Mouse (Mus musculus): ENCODE results near the gene Qrich1. TPM values are rescaled to one million over a fixed set of nuclear protein-coding genes. Genes with fewer than 3 reads are reported as not detected.

Gene Qrich1
- 164 and 169 TPM in 2 replicates for polyA plus RNA-seq (2014; fragmentation: Nextera tagmentation; extraction: Ambion mirVana)

DNA sequence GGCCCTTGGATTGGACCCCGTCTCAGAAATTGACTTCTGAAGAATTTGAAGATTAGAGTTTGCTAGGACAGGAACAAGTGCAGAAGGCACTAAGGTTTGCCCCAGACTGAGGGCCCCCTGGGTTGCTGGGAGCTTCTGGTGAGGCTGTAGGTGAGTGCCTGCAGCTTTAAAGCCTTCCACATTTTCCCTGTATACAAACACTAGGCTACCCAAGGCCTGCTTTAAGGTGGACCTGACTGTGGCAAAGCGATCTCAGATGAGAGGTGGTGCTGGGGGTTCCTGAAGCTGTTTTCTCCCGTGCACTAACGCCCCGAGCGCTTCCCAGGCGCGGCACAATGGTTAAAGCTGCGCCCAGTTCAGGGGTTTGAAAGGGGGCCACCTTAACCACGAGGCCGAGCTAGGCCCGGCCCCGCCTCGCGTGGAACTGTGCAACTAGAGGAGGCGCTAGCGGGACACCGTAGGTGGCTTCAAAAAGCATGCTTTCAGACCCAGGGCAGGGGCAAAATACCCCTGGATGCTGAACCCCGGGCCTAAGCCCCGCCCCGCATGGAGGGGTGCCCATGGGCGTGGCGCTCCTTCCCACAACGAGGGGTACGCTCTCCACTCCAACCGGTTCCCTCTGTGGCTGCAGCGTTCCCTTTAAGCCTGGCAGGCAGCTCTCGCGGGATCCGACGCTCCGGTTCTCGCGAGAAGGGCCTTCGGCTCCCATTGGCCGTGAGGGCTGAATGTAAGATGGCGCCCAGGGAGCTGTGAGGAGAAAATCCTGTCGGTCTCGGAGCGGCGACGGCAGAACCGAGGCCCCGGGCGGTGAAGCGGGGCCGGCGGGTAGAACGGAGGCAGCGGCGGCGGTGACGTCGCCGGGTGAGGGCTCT, at the start of gene Qrich1:
Gene Qrich1 (plus strand): TSS at position 427 of the 872 bp plus-strand sequence.
- Histone ChIP-seq H3K4me2 (ENCODE audit: low read depth) (peak within 1 kb of the TSS; percentile 64), H3K27me3 (ENCODE audit: control insufficient read depth, insufficient read depth, low read length) (no peaks in the 10 kb centered on the region), H3K9me3 (ENCODE audit: control insufficient read depth, low read length) (no peaks in the 10 kb centered on the region), H3K9ac (ENCODE audit: low read length) (peak within 1 kb of the TSS; percentile 99), H3K4me1 (ENCODE audit: control insufficient read depth, insufficient read depth, low read length) (peaks cover 13% of the 10 kb centered on the region; the same call in 1 of the 2 replicates), H3K36me3 (ENCODE audit: control insufficient read depth, insufficient read depth, low read length) (peaks cover 19% of the 10 kb centered on the region), H3K27ac (ENCODE audit: low read depth, low read length) (peak within 1 kb of the TSS; percentile 99), H3K4me3 (ENCODE audit: low read depth, low read length) (peak within 1 kb of the TSS; percentile 91)
- peak; percentile 98 for DNase-seq (ENCODE audit: low spot score)
- 1% methylated on average over 37 of the region's 55 CpGs for WGBS
- ATAC-seq (ENCODE audit: insufficient read depth, low FRiP score, low TSS enrichment): peak; percentile 96

DNA sequence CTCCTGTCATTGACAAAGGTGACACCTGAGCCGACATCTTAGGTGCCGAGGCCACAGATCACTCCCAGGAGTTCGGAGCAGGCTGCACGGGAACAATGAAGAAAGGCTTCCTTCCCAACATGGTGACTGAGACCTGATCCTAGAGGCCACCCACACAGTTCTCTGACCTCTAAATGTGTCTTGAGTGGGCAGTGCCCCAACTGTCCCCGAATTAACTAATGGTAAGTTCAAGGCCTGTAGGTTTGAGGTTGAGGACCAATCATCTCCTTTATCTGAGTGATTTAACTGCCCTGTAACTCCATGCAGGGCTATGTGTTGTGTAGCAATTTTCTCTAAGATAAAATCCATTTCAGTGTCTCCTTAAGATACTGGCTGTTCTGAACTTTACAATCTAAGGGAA, 47.2 kb upstream of the Qrich1 start:
- Histone ChIP-seq H3K4me2 (ENCODE audit: low read depth) (no peak overlapping the region), H3K27ac (ENCODE audit: low read depth, low read length) (no peak overlapping the region), H3K4me1 (ENCODE audit: control insufficient read depth, insufficient read depth, low read length) (no peaks in the 10 kb centered on the region), H3K36me3 (ENCODE audit: control insufficient read depth, insufficient read depth, low read length) (peaks cover 11% of the 10 kb centered on the region), H3K9me3 (ENCODE audit: control insufficient read depth, low read length) (no peaks in the 10 kb centered on the region), H3K27me3 (ENCODE audit: control insufficient read depth, insufficient read depth, low read length) (no peaks in the 10 kb centered on the region), H3K4me3 (ENCODE audit: low read depth, low read length) (no peak overlapping the region), H3K9ac (ENCODE audit: low read length) (no peak overlapping the region)
- DNase-seq (ENCODE audit: low spot score) (no peak), ATAC-seq (ENCODE audit: insufficient read depth, low FRiP score, low TSS enrichment) (no peak)
- 75% methylated on average over 5 of the region's 5 CpGs for WGBS

DNA sequence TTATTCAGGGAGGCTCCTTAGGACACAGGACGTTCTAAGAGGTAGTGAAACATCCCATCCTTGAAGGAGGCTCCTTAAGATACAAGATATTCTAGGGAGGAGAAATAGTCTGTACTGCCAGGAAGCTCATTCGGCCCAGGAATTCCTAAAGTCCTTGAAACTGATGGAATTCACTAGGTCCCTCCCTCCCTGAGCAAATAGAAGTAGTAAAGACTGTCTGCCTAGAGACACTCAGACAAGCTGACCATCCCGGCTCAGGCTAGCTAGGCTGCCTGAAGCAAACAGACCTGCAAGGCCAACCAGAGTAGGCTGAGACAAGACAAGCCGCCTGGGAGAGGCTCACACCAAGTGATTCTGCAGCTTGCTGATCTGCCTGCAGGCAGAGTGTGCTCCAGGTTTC, 46.8 kb upstream of the Qrich1 start:
- Histone ChIP-seq H3K36me3 (ENCODE audit: control insufficient read depth, insufficient read depth, low read length) (peaks cover 9% of the 10 kb centered on the region), H3K27me3 (ENCODE audit: control insufficient read depth, insufficient read depth, low read length) (no peaks in the 10 kb centered on the region), H3K4me2 (ENCODE audit: low read depth) (no peak overlapping the region), H3K27ac (ENCODE audit: low read depth, low read length) (no peak overlapping the region), H3K4me3 (ENCODE audit: low read depth, low read length) (no peak overlapping the region), H3K4me1 (ENCODE audit: control insufficient read depth, insufficient read depth, low read length) (no peaks in the 10 kb centered on the region), H3K9ac (ENCODE audit: low read length) (no peak overlapping the region), H3K9me3 (ENCODE audit: control insufficient read depth, low read length) (no peaks in the 10 kb centered on the region)
- WGBS: 85% methylated on average over 4 of the region's 4 CpGs
- DNase-seq (ENCODE audit: low spot score) (no peak), ATAC-seq (ENCODE audit: insufficient read depth, low FRiP score, low TSS enrichment) (no peak)

DNA sequence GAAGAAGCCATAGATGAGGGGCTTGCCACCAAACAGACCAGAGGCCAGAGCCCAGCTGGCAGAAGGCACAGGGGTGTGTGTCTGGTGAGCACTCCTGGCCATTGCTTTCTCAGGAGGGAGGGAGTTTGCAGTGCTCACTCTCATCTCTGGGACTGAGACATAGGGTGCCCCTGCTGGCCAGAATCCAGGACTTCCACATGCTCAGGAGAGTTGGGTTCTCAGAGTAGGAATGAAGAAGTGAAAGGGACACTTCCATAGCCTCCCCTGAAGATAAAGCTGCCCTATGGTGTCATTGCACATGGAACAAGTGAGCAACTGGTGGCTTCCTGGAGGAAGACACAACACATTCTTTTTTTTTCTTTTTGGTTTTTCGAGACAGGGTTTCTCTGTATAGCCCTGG, 42.1 kb upstream of the Qrich1 start:
- Histone ChIP-seq H3K9ac (ENCODE audit: low read length) (no peak overlapping the region), H3K27ac (ENCODE audit: low read depth, low read length) (no peak overlapping the region), H3K4me2 (ENCODE audit: low read depth) (no peak overlapping the region), H3K4me1 (ENCODE audit: control insufficient read depth, insufficient read depth, low read length) (no peaks in the 10 kb centered on the region), H3K27me3 (ENCODE audit: control insufficient read depth, insufficient read depth, low read length) (no peaks in the 10 kb centered on the region), H3K36me3 (ENCODE audit: control insufficient read depth, insufficient read depth, low read length) (no peaks in the 10 kb centered on the region), H3K9me3 (ENCODE audit: control insufficient read depth, low read length) (no peaks in the 10 kb centered on the region), H3K4me3 (ENCODE audit: low read depth, low read length) (no peak overlapping the region)
- 69% methylated on average over 1 of the region's 1 CpGs for WGBS
- no peak for ATAC-seq (ENCODE audit: insufficient read depth, low FRiP score, low TSS enrichment)
- no peak for DNase-seq (ENCODE audit: low spot score)

DNA sequence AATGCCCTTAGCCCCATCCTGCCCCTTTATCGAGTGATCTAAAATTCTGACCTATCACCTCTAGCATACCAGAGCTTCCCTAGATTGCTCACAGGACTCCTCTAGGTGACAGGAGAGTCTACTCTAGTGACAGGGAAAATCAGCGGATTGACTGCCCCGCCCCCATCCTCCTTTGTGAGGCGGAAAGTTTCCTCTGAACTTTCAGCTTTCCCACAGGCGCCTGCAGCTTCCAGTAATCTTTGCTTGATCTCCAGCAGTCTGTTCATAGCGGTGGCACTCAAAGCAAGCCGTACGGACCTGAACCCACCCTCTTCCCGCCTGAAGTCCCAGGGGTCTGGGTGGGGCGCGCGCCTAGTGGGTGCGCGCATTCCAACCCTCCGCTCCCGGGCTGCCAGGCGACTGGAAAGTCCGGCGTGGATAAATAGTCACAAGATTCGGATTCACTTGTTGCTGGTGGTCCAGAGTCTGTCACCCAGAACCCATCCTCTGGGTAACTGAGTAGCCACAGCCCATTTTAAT, 37.9 kb upstream of the Qrich1 start:
- H3K4me3 ChIP-seq (ENCODE audit: low read depth, low read length): peak overlapping the region; percentile 27
- H3K36me3 ChIP-seq (ENCODE audit: control insufficient read depth, insufficient read depth, low read length): no peaks in the 10 kb centered on the region; the same call in 1 of the 2 replicates
- WGBS: under 1% methylated on average over 20 of the region's 20 CpGs
- peaks cover 5% of the 10 kb centered on the region for H3K4me1 ChIP-seq (ENCODE audit: control insufficient read depth, insufficient read depth, low read length)
- peak; percentile 86 for DNase-seq (ENCODE audit: low spot score)
- H3K27ac ChIP-seq (ENCODE audit: low read depth, low read length): no peak overlapping the region
- no peaks in the 10 kb centered on the region for H3K9me3 ChIP-seq (ENCODE audit: control insufficient read depth, low read length)
- H3K9ac ChIP-seq (ENCODE audit: low read length): peak overlapping the region; percentile 9; the same call in 1 of the 2 replicates
- peak overlapping the region; percentile 36 for H3K4me2 ChIP-seq (ENCODE audit: low read depth)
- peak; percentile 64 for ATAC-seq (ENCODE audit: insufficient read depth, low FRiP score, low TSS enrichment)
- H3K27me3 ChIP-seq (ENCODE audit: control insufficient read depth, insufficient read depth, low read length): no peaks in the 10 kb centered on the region

DNA sequence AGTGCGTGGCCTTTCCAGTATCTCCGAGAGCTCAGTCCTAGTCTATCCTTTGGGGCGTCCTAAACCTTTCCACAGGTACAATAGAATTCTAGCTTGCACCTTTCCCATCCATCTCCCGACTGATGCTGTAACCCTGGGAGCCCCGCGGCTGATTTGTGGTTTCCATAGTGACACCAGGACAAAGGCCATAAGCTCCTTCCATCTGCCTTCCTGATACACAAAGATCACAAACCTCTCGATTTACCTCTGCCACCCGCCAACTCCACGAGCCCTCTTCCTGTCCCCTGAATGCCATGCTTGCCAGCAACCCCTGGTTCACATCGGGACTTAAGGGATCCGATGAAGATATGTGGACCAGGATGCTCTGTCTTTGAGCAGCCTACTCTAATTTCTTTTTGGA, 37.4 kb upstream of the Qrich1 start:
- H3K4me2 ChIP-seq (ENCODE audit: low read depth): peak overlapping the region; percentile 36
- DNase-seq (ENCODE audit: low spot score) (peak; percentile 54), ATAC-seq (ENCODE audit: insufficient read depth, low FRiP score, low TSS enrichment) (no peak)
- H3K36me3 ChIP-seq (ENCODE audit: control insufficient read depth, insufficient read depth, low read length): no peaks in the 10 kb centered on the region; the same call in none of the 2 replicates
- no peak overlapping the region for H3K9ac ChIP-seq (ENCODE audit: low read length)
- WGBS: 41% methylated on average over 11 of the region's 11 CpGs
- H3K9me3 ChIP-seq (ENCODE audit: control insufficient read depth, low read length): no peaks in the 10 kb centered on the region
- peaks cover 5% of the 10 kb centered on the region for H3K4me1 ChIP-seq (ENCODE audit: control insufficient read depth, insufficient read depth, low read length)
- H3K4me3 ChIP-seq (ENCODE audit: low read depth, low read length): no peak overlapping the region; the same call in 1 of the 2 replicates
- H3K27me3 ChIP-seq (ENCODE audit: control insufficient read depth, insufficient read depth, low read length): no peaks in the 10 kb centered on the region
- no peak overlapping the region for H3K27ac ChIP-seq (ENCODE audit: low read depth, low read length)

DNA sequence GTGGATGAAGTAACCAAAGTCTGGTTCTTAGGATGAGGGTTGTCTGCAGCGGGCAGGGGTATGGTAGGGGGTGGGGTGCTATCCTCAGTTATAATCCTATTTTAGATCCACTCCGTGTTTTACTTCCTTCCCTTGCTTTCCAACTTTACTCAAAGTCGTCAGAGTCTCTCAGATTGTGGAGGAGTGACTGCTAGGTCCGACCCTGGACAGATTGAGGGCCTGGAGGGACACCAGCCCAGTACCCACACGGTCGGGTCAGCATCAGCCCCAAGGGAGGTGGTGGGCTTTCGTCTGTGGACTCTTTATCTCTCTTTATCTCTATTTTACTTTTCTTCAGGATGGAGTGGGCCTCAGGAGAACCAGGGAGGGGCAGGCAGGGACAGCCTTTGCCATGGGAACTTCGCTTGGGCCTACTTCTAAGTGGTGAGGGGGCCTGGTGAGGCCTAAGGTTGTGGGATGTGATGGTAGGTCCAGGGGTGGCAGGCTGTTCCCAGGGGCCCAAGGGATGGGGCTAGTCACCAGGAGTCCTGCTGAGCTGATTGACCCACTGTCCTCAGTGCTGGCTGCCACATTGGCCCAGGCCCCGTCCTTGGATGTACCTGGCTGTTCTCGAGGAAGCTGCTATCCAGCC, 36.8 kb upstream of the Qrich1 start, which contains the start of gene Lamb2:
Gene Lamb2 (plus strand): TSS at position 16 of the 631 bp plus-strand sequence.
- Histone ChIP-seq H3K9me3 (ENCODE audit: control insufficient read depth, low read length) (no peaks in the 10 kb centered on the region), H3K27ac (ENCODE audit: low read depth, low read length) (0 out of 2 replicates have a peak within 1 kb of the TSS, but pooled peaks have one; percentile 14), H3K4me1 (ENCODE audit: control insufficient read depth, insufficient read depth, low read length) (peaks cover 5% of the 10 kb centered on the region), H3K9ac (ENCODE audit: low read length) (peak within 1 kb of the TSS; percentile 53), H3K4me2 (ENCODE audit: low read depth) (peak within 1 kb of the TSS; percentile 59), H3K36me3 (ENCODE audit: control insufficient read depth, insufficient read depth, low read length) (no peaks in the 10 kb centered on the region; the same call in none of the 2 replicates), H3K27me3 (ENCODE audit: control insufficient read depth, insufficient read depth, low read length) (no peaks in the 10 kb centered on the region), H3K4me3 (ENCODE audit: low read depth, low read length) (peak within 1 kb of the TSS; percentile 35)
- DNase-seq (ENCODE audit: low spot score) (peak; percentile 42), ATAC-seq (ENCODE audit: insufficient read depth, low FRiP score, low TSS enrichment) (peak; percentile 60; the same call in 1 of the 2 replicates)
- WGBS: 15% methylated on average over 10 of the region's 10 CpGs

DNA sequence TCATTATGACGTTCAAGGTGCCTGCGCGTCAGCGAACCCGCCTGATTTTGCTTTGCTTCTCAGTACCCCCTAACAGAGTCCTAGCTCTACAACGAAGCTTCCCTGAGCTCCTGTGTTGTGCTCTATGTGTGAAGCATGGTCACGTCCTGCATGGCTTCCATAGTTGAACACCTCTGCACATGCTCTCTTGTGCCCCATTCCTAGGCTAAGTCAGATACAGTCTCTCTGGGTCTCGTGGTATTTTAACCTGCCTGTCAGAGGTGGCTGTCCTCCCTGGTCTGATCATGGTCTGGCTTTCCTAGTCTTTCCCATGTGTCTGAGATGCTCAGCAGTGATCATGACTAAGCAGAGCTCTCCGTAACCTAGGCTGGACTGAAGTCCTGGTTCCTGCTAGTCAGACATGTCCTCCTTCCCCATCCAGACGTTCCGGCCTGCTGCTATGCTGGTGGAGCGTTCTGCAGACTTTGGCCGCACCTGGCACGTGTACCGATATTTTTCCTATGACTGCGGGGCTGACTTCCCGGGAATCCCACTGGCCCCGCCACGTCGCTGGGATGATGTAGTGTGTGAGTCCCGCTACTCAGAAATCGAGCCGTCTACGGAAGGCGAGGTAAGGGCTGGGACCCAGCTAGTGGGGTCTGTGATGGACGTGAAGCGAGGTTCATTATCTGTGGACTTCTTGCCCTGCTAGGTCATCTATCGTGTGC, 35.6 kb upstream of the Qrich1 start:
- no peak overlapping the region for H3K27ac ChIP-seq (ENCODE audit: low read depth, low read length)
- no peak overlapping the region for H3K4me2 ChIP-seq (ENCODE audit: low read depth)
- 92% methylated on average over 28 of the region's 28 CpGs for WGBS
- no peak overlapping the region for H3K4me3 ChIP-seq (ENCODE audit: low read depth, low read length)
- no peaks in the 10 kb centered on the region for H3K27me3 ChIP-seq (ENCODE audit: control insufficient read depth, insufficient read depth, low read length)
- no peaks in the 10 kb centered on the region for H3K9me3 ChIP-seq (ENCODE audit: control insufficient read depth, low read length)
- no peak overlapping the region; the same call in 1 of the 2 replicates for H3K9ac ChIP-seq (ENCODE audit: low read length)
- peaks cover under 1% of the 10 kb centered on the region for H3K36me3 ChIP-seq (ENCODE audit: control insufficient read depth, insufficient read depth, low read length)
- ATAC-seq (ENCODE audit: insufficient read depth, low FRiP score, low TSS enrichment): no peak
- peaks cover 5% of the 10 kb centered on the region for H3K4me1 ChIP-seq (ENCODE audit: control insufficient read depth, insufficient read depth, low read length)
- no peak for DNase-seq (ENCODE audit: low spot score)
